Mouse (Mus musculus) ES-E14 (cell line): ENCODE data around the gene D5Ertd579e. TPM values are rescaled to one million over a fixed set of nuclear protein-coding genes. Genes with fewer than 3 reads are reported as not detected.

Source experiments
- DNase-seq: peaks from one replicate; pipeline ENCODE4 v3.0.0-alpha.2; 2013; ENCODE audit warnings: low read depth, low spot score
- H3K27ac ChIP-seq: 2 replicates; pipeline ENCODE4 v1.5.1; 2012; ENCODE audit warnings: low read depth, mild to moderate bottlenecking, low read length, moderate library complexity, mixed read lengths; ENCODE audit not compliant: poor library complexity, insufficient read depth, severe bottlenecking
- H3K36me3 ChIP-seq: 2 replicates; pipeline ENCODE4 v1.6.1; 2012; ENCODE audit warnings: mild to moderate bottlenecking, low read length, moderate library complexity, mixed read lengths; ENCODE audit not compliant: control insufficient read depth, poor library complexity, insufficient read depth, severe bottlenecking
- H3K4me1 ChIP-seq, 2 experiments: fragments of 150-350 bp in 1 of 2; sonication (generic) in 1 of 2; 2 replicates each; pipeline ENCODE4 v1.6.1; 2012; ENCODE audit warnings: low read length in 2 of 2, mild to moderate bottlenecking in 1 of 2, mixed read lengths in 1 of 2; ENCODE audit not compliant: control insufficient read depth in 2 of 2, insufficient read depth in 2 of 2, poor library complexity in 1 of 2
- H3K4me3 ChIP-seq, 2 experiments: fragments of 150-350 bp in 1 of 2; sonication (generic) in 1 of 2; 2 replicates each; pipeline ENCODE4 v1.5.1; 2012; ENCODE audit warnings: low read length in 2 of 2, low read depth in 1 of 2, mild to moderate bottlenecking in 1 of 2, mixed read lengths in 1 of 2; ENCODE audit not compliant: insufficient read depth in 1 of 2, poor library complexity in 1 of 2, severe bottlenecking in 1 of 2
- H3K9ac ChIP-seq: 2 replicates; pipeline ENCODE4 v1.6.1; 2012; ENCODE audit warnings: low read depth, mild to moderate bottlenecking, low read length, mixed read lengths; ENCODE audit not compliant: poor library complexity, insufficient read depth, severe bottlenecking
- H3K9me3 ChIP-seq: fragments of 150-350 bp; sonication (generic); 2 replicates; pipeline ENCODE4 v1.6.1; 2012; ENCODE audit warnings: low read depth, mild to moderate bottlenecking, low read length; ENCODE audit not compliant: control insufficient read depth, insufficient read depth
- CHD2 ChIP-seq: IDR thresholded peaks from 2 replicates; pipeline ENCODE4 v1.6.1; 2014; ENCODE audit warnings: mild to moderate bottlenecking, low read depth, low read length, inconsistent platforms
- HCFC1 ChIP-seq: IDR thresholded peaks from 2 replicates; pipeline ENCODE4 v1.6.1; 2012; ENCODE audit warnings: low read length, inconsistent platforms, borderline replicate concordance; ENCODE audit not compliant: insufficient read depth
- MAFK ChIP-seq: IDR thresholded peaks from 2 replicates; pipeline ENCODE4 v1.6.1; 2014; ENCODE audit warnings: mild to moderate bottlenecking, low read depth, low read length, inconsistent platforms; ENCODE audit not compliant: insufficient read depth
- ZC3H11A ChIP-seq: IDR thresholded peaks from 2 replicates; pipeline ENCODE4 v1.6.1; 2012; ENCODE audit warnings: low read depth, mild to moderate bottlenecking, inconsistent platforms, low read length, borderline replicate concordance
- ZNF384 ChIP-seq: IDR thresholded peaks from 2 replicates; pipeline ENCODE4 v1.6.1; 2012; ENCODE audit warnings: low read depth, low read length, inconsistent platforms
- in situ Hi-C, 2 experiments: fragments of 600-800 bp; cut with MboI; formaldehyde crosslinking; loops; one replicate each; pipeline ENCODE4 v1.15.1; 2025; ENCODE audit warnings: low sequenced_read_pairs in 2 of 2, inconsistent platforms in 1 of 2; ENCODE audit not compliant: unreplicated experiment in 2 of 2
- total RNA-seq: library from RNA; depleted of rRNA; stranded (reverse); fragments of 300-350 nt; gene quantifications from 2 replicates; pipeline ENCODE4 v1.2.3, GENCODE M21; 2012

Gene D5Ertd579e
- total RNA-seq, 1 experiment: 19.5 TPM

DNA sequence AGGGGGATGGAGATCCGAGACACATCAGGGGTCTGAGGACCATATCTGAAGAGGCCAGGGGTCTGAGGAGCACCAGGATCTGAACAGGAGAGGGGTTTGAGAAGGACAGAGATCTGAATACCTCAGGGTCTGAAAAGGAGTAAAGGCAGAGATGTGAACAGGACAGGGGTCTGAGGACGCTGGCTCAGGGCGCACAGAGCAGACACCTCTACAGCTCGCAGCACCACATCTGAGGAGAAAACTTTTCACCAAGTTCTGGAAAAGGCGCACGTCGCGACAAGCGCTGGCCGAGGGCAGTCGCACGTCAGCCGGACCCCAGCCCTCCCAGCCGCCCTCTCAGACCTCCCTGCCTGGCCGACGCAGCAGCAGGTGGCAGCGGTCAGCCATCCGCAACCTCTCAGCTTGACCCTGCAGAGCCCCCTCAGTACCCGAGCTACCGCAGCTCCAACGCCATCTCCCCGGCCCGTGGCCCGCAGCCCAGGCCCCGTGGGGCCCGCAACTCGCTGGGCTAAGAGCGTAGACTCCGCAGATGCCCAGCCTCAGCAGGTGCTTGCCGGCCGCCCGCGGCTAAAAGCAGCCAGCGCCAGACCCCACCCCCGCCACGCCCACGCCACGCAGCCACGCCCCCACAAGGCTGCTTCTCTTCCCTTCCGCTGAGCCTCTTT is 114.4 kb downstream of the D5Ertd579e start:
- H3K4me1 ChIP-seq: peaks cover 3 to 13% of the 10 kb centered on the region in 2 experiments; a peak in 2 of 4 replicates
- in situ Hi-C loops: loop anchor here in 1 of 2 experiments (5.0 kb wide), 2 partner anchors 54 to 119 kb away; partner anchors contain the start of gene Grpel1
- H3K9me3 ChIP-seq: no peaks in the 10 kb centered on the region
- TF ChIP-seq CHD2 (no peak), ZNF384 (no peak), MAFK (no peak), HCFC1 (no peak), ZC3H11A (no peak)
- no peak for DNase-seq
- peak overlapping the region; percentile 79 to 94 for H3K4me3 ChIP-seq
- H3K27ac ChIP-seq: no peak overlapping the region
- H3K36me3 ChIP-seq: no peaks in the 10 kb centered on the region
- H3K9ac ChIP-seq: peak overlapping the region; percentile 74

DNA sequence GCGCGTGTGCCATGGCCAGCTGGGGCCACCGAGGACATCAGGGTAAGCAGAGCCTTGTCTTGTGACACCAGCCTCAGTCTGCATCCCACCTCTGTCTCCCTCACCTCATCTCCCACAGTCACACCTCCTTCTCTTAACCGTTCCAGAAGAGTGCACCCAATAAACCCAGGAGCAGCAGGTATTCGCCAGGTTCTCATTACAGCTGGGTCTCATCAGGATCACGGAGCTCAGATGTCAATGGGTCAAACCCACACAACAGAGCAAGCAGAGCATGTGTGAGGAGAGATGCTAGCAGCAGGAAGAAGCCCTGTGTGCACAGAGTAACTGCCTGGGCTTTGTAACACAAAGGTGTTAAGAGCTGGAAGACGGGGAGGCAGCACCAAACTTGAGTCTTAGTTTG is 115.9 kb downstream of the D5Ertd579e start:
- H3K36me3 ChIP-seq: no peaks in the 10 kb centered on the region
- DNase-seq: no peak
- no peaks in the 10 kb centered on the region for H3K9me3 ChIP-seq
- H3K27ac ChIP-seq: no peak overlapping the region
- in situ Hi-C loops: loop anchor here in 1 of 2 experiments (5.0 kb wide), 2 partner anchors 53 to 118 kb away; partner anchors contain the start of gene Grpel1
- peaks cover 3 to 22% of the 10 kb centered on the region in 2 experiments; a peak in 2 of 4 replicates for H3K4me1 ChIP-seq
- H3K4me3 ChIP-seq: no peak overlapping the region
- no peak overlapping the region for H3K9ac ChIP-seq
- no peak for TF ChIP-seq HCFC1

DNA sequence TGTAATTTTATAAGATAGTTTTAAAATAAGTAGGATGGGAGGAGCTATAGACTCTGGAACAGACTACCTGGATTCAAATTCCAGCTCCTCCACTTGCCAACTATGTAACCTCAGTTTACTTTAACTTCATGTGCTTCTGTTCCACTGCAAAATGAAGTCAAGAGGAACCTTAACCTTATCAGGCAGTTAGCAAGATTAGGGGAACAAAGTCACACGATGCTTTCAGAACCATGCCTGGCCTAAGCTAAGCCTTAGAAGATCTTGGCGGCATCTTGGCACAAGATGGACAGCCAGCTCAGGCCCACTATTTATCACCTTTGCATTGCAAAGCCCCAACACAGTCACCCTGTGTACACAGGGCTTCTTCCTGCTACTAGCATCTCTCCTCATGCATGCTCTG is 116.8 kb downstream of the D5Ertd579e start:
- no peaks in the 10 kb centered on the region for H3K9me3 ChIP-seq
- no peak for TF ChIP-seq HCFC1
- TF ChIP-seq ZC3H11A: no peak
- H3K27ac ChIP-seq: no peak overlapping the region
- peaks cover 4 to 26% of the 10 kb centered on the region in 2 experiments for H3K4me1 ChIP-seq
- H3K4me3 ChIP-seq: no peak overlapping the region
- H3K9ac ChIP-seq: no peak overlapping the region
- H3K36me3 ChIP-seq: no peaks in the 10 kb centered on the region
- in situ Hi-C loops: no loop called here
- DNase-seq: no peak

DNA sequence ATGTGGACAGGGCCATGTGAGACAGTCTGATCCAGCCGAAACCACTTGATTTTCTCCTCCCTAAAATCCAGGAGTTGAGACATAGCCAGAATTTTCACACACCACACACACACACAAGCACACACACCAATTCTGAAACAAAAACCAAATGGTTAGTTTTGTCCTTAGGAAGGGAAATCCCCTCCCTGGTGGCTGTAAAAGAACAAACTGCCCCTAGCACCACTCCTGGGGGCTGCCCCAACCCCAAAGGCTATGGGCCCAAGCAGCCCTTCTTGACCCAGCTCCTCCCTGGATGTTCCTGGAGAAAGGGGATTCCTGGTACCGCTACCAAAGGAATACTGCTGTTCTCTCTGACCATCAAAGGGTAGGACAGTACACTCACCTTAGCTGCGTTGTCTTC is 119.4 kb downstream of the D5Ertd579e start:
- in situ Hi-C loops: no loop called here
- Histone ChIP-seq H3K4me1 (peaks cover 2 to 32% of the 10 kb centered on the region in 2 experiments), H3K4me3 (no peak overlapping the region), H3K9me3 (no peaks in the 10 kb centered on the region), H3K9ac (no peak overlapping the region), H3K36me3 (peaks cover 4% of the 10 kb centered on the region; the same call in 1 of the 2 replicates), H3K27ac (no peak overlapping the region)
- TF ChIP-seq ZC3H11A: no peak
- no peak for TF ChIP-seq ZNF384
- no peak for TF ChIP-seq CHD2
- TF ChIP-seq HCFC1: no peak
- TF ChIP-seq MAFK: no peak
- no peak for DNase-seq

DNA sequence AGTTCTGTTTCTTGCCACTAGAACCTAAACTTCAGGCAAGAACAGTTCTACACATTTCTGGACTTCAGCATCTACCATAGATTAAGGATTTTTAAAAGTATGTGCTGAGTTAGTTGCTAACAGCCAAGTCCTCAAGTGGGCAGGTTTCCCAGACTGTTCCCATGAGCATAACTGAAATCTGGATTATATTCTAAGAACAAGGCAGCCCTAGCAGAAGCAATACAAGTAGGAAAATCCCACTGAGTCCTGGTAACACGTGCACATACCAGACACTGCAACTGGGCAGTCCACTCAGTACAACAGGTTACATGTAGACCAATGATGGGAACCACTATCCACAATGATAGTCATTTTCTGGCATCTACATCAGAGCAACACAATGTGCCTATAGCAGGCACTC is 120.1 kb downstream of the D5Ertd579e start:
- H3K27ac ChIP-seq: no peak overlapping the region
- peaks cover 9% of the 10 kb centered on the region; the same call in 1 of the 2 replicates for H3K36me3 ChIP-seq
- no peak overlapping the region for H3K9ac ChIP-seq
- no peak overlapping the region for H3K4me3 ChIP-seq
- no peak for DNase-seq
- peaks cover 2 to 30% of the 10 kb centered on the region in 2 experiments for H3K4me1 ChIP-seq
- H3K9me3 ChIP-seq: no peaks in the 10 kb centered on the region
- in situ Hi-C loops: no loop called here
- no peak for TF ChIP-seq MAFK
- no peak for TF ChIP-seq ZNF384
- no peak for TF ChIP-seq CHD2
- TF ChIP-seq ZC3H11A: no peak
- TF ChIP-seq HCFC1: no peak
